Mouse (Mus musculus): ENCODE results near the gene Tmem141. TPM values are rescaled to one million over a fixed set of nuclear protein-coding genes. Genes with fewer than 3 reads are reported as not detected.

The Tmem141 gene
- 27.9 and 35.4 TPM in 2 replicates for polyA plus RNA-seq (2012; rRNA removed)

DNA sequence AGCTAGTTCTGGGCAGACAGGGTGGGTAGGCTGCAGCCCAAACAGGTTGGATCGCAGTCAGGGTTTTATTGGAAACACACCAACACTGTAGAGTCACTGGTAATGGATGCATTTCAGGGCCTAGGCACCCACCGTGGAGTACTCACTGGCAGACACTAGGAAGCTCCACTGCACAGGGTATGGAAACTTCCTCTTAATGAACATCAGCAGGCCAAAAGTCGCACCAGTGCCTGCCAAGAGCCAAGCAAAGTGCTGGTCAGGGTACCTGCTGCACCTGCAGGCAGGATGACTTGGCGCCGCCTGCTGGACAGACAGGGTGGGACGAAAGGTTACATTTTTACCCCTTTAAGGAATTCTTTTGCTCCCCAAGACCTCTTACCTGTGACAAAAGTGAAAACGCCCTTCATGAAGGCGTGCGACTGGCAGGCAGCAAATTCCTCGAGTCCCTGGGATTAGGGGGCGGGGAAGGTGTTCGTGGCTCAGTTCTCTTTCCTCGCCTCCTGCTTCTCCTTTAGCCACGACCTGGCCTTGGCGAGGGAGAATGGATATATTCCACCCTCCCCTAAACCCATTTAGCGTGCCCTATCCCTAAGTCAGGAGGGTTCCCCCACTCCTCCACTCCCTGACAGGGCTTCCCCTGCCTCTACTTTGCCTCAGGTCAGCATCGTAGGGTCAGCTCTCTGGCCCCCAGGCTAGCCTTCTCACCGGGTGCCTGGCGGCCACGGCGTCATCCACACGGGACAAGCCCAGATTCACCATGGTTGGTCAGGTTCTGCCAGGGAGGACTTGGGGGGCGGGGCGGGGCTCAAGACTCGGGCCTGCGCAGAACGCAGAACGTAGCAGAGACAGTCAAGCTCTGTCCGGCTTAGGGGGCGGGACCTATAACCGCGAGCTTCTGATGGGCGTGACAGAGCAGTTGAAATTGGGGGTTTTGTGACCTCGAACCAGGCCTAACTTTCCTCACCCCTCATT is at the start of gene Tmem141:
Tmem141 (minus strand) TSS at position 777 of the 972 bp plus-strand sequence.

DNA sequence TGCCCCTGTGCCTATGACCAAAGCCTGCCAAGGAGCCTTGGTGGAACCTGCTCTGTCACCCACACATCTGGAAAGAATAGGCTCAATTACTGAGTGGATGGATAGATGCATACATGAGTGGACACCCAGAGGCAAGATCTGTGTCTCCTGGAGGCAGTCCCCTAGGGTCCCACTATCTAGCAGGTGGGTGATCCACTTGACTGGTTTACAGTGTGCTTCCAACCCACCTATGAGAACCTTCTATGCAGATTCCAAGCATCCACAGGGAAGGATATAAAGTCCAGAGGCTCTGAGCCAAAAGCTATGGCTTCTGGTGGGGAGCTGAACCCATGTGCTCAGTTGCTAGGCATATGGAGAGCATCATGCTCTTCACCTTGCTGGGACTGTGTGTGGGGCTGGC is 35.8 kb upstream of the Tmem141 start, which contains the start of gene Lcn5:
Lcn5 (plus strand) TSS at position 301 of the 400 bp plus-strand sequence.

GRCm38 (mm10) chr2:25652902-25653301 is 31.1 kb upstream of the Tmem141 start, which contains the start of gene Lcn8:
TSS of gene Lcn8 (plus strand) at chr2:25653120.

GRCm38 (mm10) chr2:25627811-25628210 is 6.0 kb upstream of the Tmem141 start, which contains the start of gene Fcna:
TSS of gene Fcna (minus strand) at chr2:25628030.

DNA sequence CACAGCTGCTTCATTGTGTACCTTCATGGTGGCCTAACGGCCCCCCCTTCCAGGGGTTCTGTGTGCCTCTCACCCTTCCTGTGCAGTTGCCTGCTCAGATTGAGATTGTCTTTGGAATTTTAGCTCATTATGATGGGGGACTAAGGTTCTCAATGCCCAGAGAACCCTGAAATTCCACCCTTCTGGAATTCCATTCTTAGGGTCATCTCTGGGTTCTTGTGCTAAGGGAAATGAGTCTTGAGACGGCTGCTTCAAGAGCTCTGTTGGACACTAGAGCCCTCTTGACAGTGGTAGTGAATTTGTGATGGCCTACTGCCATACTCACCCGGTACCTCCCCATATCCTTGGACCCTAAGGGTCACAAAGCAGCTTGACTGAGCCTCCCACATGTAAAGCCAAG is 4.2 kb downstream of the Tmem141 start, which contains the start of gene Ccdc183:
Ccdc183 (minus strand) TSS at position 101 of the 400 bp plus-strand sequence.

GRCm38 (mm10) chr2:25607761-25608622 is 13.8 kb downstream of the Tmem141 start, which contains the start of gene Rabl6:
TSS of gene Rabl6 (minus strand) at chr2:25608521.

DNA sequence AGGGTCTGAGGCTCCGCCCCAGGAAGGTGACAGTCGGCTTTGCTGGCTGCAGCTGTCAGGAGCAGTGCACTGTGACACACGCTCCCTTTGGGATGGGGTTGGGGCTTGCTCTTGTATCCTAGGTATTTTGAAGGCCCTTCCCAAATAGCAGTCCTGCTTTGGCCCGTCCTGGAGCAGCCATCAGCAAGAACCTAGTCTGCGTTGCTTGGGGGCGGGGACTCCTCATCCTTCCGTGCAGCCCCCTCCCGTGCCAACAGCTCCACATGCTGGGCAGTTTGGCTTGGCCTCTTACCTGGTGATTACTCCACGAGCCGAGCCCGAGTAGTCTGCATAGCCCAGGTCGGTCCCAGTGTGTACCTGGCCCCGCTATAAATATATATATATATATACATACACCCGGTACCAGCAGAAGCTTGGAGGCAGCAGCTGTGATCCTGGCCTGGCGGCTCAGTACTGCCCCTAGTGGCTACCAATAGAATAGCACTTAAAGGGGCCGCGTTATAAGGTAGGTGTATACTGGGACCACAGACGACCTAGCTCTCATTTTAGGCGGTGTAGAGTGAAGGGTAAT is 40.4 kb downstream of the Tmem141 start, which contains the start of gene Ajm1:
Ajm1 (minus strand) TSS at position 464 of the 571 bp plus-strand sequence.

GRCm38 (mm10) chr2:25574579-25575431 is 47.0 kb downstream of the Tmem141 start, which contains the start of the genes Mamdc4 and Phpt1:
TSS of gene Mamdc4 (minus strand) at chr2:25574845.
TSS of gene Phpt1 (minus strand) at chr2:25575224.

Other genes with a start within 250 kb of the Tmem141 start
- 29.5 and 39.5 TPM in 2 replicates for gene Sapcd2, start 249.7 kb downstream of the Tmem141 start, polyA plus RNA-seq (2012; rRNA removed)
- 2.0 and 3.8 TPM in 2 replicates for gene Entpd2, start 226.1 kb downstream of the Tmem141 start, polyA plus RNA-seq (2012; rRNA removed)
- 585 and 599 TPM in 2 replicates for gene Npdc1, start 222.7 kb downstream of the Tmem141 start, polyA plus RNA-seq (2012; rRNA removed)
- gene Fut7, start 198.7 kb downstream of the Tmem141 start, polyA plus RNA-seq (2012; rRNA removed), result 0.39 and 0.44 TPM in 2 replicates
- 43.4 and 48.8 TPM in 2 replicates for gene Abca2, start 193.3 kb downstream of the Tmem141 start, polyA plus RNA-seq (2012; rRNA removed)
- 0.74 and 1.3 TPM in 2 replicates for gene Clic3, start 165.2 kb downstream of the Tmem141 start, polyA plus RNA-seq (2012; rRNA removed)
- gene Paxx, start 160.9 kb downstream of the Tmem141 start, polyA plus RNA-seq (2012; rRNA removed), result 122 and 124 TPM in 2 replicates
- 65.0 and 127 TPM in 2 replicates for gene Ptgds, start 152.0 kb downstream of the Tmem141 start, polyA plus RNA-seq (2012; rRNA removed)
- gene Lcn12, start 128.1 kb downstream of the Tmem141 start, polyA plus RNA-seq (2012; rRNA removed), result not detected in 2 replicates
- gene Fbxw5, start 121.3 kb downstream of the Tmem141 start, polyA plus RNA-seq (2012; rRNA removed), result 37.4 and 43.7 TPM in 2 replicates
- gene C8g, start 120.3 kb downstream of the Tmem141 start, polyA plus RNA-seq (2012; rRNA removed), result 3.2 and 4.1 TPM in 2 replicates
- 13.1 and 14.5 TPM in 2 replicates for gene Traf2, start 75.1 kb downstream of the Tmem141 start, polyA plus RNA-seq (2012; rRNA removed)
- 199 and 206 TPM in 2 replicates for gene Edf1, start 64.2 kb downstream of the Tmem141 start, polyA plus RNA-seq (2012; rRNA removed)
- 6.3 and 6.6 TPM in 2 replicates for gene Mamdc4, start 47.2 kb downstream of the Tmem141 start, polyA plus RNA-seq (2012; rRNA removed)
- gene Phpt1, start 46.8 kb downstream of the Tmem141 start, polyA plus RNA-seq (2012; rRNA removed), result 181 and 195 TPM in 2 replicates
- 15.8 and 18.1 TPM in 2 replicates for gene Ajm1, start 40.2 kb downstream of the Tmem141 start, polyA plus RNA-seq (2012; rRNA removed)
- 83.7 and 90.9 TPM in 2 replicates for gene Rabl6, start 13.5 kb downstream of the Tmem141 start, polyA plus RNA-seq (2012; rRNA removed)
- 0.01 TPM in 1 of 2 replicates, not detected in the other for gene Ccdc183, start 4.3 kb downstream of the Tmem141 start, polyA plus RNA-seq (2012; rRNA removed)
- gene Fcna, start 6.0 kb upstream of the Tmem141 start, polyA plus RNA-seq (2012; rRNA removed), result 1.1 TPM in 2 replicates
- not detected in 2 replicates for gene Lcn8, start 31.1 kb upstream of the Tmem141 start, polyA plus RNA-seq (2012; rRNA removed)
- not detected in 2 replicates for gene Lcn5, start 35.9 kb upstream of the Tmem141 start, polyA plus RNA-seq (2012; rRNA removed)
- not detected in 2 replicates for gene Lcn6, start 54.8 kb upstream of the Tmem141 start, polyA plus RNA-seq (2012; rRNA removed)
- not detected in 2 replicates for gene Lcn10, start 60.7 kb upstream of the Tmem141 start, polyA plus RNA-seq (2012; rRNA removed)
- not detected in 2 replicates for gene Obp2a, start 78.0 kb upstream of the Tmem141 start, polyA plus RNA-seq (2012; rRNA removed)
- gene Bmyc, start 84.7 kb upstream of the Tmem141 start, polyA plus RNA-seq (2012; rRNA removed), result 70.7 and 77.4 TPM in 2 replicates
- gene Obp2b, start 115.0 kb upstream of the Tmem141 start, polyA plus RNA-seq (2012; rRNA removed), result not detected in 2 replicates
- not detected in 2 replicates for gene Lcn3, start 143.6 kb upstream of the Tmem141 start, polyA plus RNA-seq (2012; rRNA removed)
- not detected in 2 replicates for gene Lcn11, start 155.0 kb upstream of the Tmem141 start, polyA plus RNA-seq (2012; rRNA removed)
- not detected in 2 replicates for gene Gm13539, start 160.3 kb upstream of the Tmem141 start, polyA plus RNA-seq (2012; rRNA removed)
- not detected in 2 replicates for gene Glt6d1, start 193.8 kb upstream of the Tmem141 start, polyA plus RNA-seq (2012; rRNA removed)
- not detected in 2 replicates for gene Lcn9, start 201.1 kb upstream of the Tmem141 start, polyA plus RNA-seq (2012; rRNA removed)
- gene Sohlh1, start 225.2 kb upstream of the Tmem141 start, polyA plus RNA-seq (2012; rRNA removed), result not detected in 2 replicates
- gene Kcnt1, start 241.7 kb upstream of the Tmem141 start, polyA plus RNA-seq (2012; rRNA removed), result 50.7 and 54.5 TPM in 2 replicates